Mouse (Mus musculus) left cerebral cortex, postnatal 25 days (tissue): ENCODE results near the gene Col28a1. TPM values are rescaled to one million over a fixed set of nuclear protein-coding genes. Genes with fewer than 3 reads are reported as not detected.

Experiments
- DNase-seq, 2 experiments: peaks; one replicate each; pipeline ENCODE4 v3.0.0; 2022; ENCODE audit warnings: low spot score in 2 of 2, mixed read lengths in 1 of 2
- intact Hi-C: fragments of 180-260 bp; cut with DNase I; formaldehyde crosslinking; loops from one replicate; pipeline ENCODE4 v1.15.1; 2025
- total RNA-seq, 2 experiments: library from RNA; stranded (reverse); gene quantifications; 2 replicates each; pipeline ENCODE4 v1.2.3; 2021

Col28a1 gene
- total RNA-seq, 2 experiments from 2014 or later, result 0.60 to 0.76 TPM

- DNase-seq, result peak in 1 of 2 experiments; percentile 53
- intact Hi-C loops, result no loop called here
Observed at GRCm38 (mm10) chr6:8128164-8128563, 64.3 kb downstream of the Col28a1 start.

GRCm38 (mm10) chr6:8126545-8126944, 65.9 kb downstream of the Col28a1 start:
- intact Hi-C loops, result loop anchor here (1.0 kb wide), 1 partner anchor 50 kb away; no protein-coding TSS in a partner anchor
- peak in 1 of 2 experiments; percentile 63 for DNase-seq

GRCm38 (mm10) chr6:8119116-8119515, 73.3 kb downstream of the Col28a1 start:
- intact Hi-C loops, result no loop called here
- no peak for DNase-seq

- DNase-seq, result no peak
- intact Hi-C loops, result no loop called here
Observed at GRCm38 (mm10) chr6:8118577-8118976, 73.8 kb downstream of the Col28a1 start.

- intact Hi-C loops, result no loop called here
- DNase-seq, result no peak
Observed at GRCm38 (mm10) chr6:8105870-8106706, 86.3 kb downstream of the Col28a1 start.

- no peak for DNase-seq
- intact Hi-C loops, result no loop called here
Observed at GRCm38 (mm10) chr6:8101224-8101623, 91.2 kb downstream of the Col28a1 start.

GRCm38 (mm10) chr6:8095856-8096255, 96.6 kb downstream of the Col28a1 start:
- intact Hi-C loops, result no loop called here
- no peak for DNase-seq

GRCm38 (mm10) chr6:8094160-8094953, 98.1 kb downstream of the Col28a1 start:
- intact Hi-C loops, result no loop called here
- DNase-seq, result no peak

GRCm38 (mm10) chr6:8093556-8093955, 98.9 kb downstream of the Col28a1 start:
- intact Hi-C loops, result no loop called here
- no peak for DNase-seq

- intact Hi-C loops, result loop anchor here (2.0 kb wide), 1 partner anchor 354 kb away; no protein-coding TSS in a partner anchor
- peak in 1 of 2 experiments; percentile 13 for DNase-seq
Observed at GRCm38 (mm10) chr6:8086847-8087246, 105.6 kb downstream of the Col28a1 start.

- no peak for DNase-seq
- intact Hi-C loops, result no loop called here
Observed at GRCm38 (mm10) chr6:8084806-8085205, 107.6 kb downstream of the Col28a1 start.

GRCm38 (mm10) chr6:8083196-8083595, 109.2 kb downstream of the Col28a1 start:
- intact Hi-C loops, result no loop called here

GRCm38 (mm10) chr6:8077572-8078146, 114.8 kb downstream of the Col28a1 start:
- no peak for DNase-seq
- intact Hi-C loops, result no loop called here

More at GRCm38 (mm10) chr6:8083196-8083595, 109.2 kb downstream of the Col28a1 start:
- no peak for DNase-seq

GRCm38 (mm10) chr6:8074914-8075313, 117.5 kb downstream of the Col28a1 start:
- no peak for DNase-seq
- intact Hi-C loops, result no loop called here

GRCm38 (mm10) chr6:8068979-8069378, 123.4 kb downstream of the Col28a1 start:
- intact Hi-C loops, result loop anchor here (10.0 kb wide), 1 partner anchor 666 kb away; no protein-coding TSS in a partner anchor
- DNase-seq, result peak; percentile 12 to 51

GRCm38 (mm10) chr6:8068394-8068793, 124.0 kb downstream of the Col28a1 start:
- intact Hi-C loops, result loop anchor here (10.0 kb wide), 1 partner anchor 666 kb away; no protein-coding TSS in a partner anchor
- no peak for DNase-seq

GRCm38 (mm10) chr6:8067124-8067523, 125.3 kb downstream of the Col28a1 start:
- no peak for DNase-seq
- intact Hi-C loops, result loop anchor here (2.0 to 10.0 kb wide), 2 partner anchors 122 to 668 kb away; no protein-coding TSS in a partner anchor

GRCm38 (mm10) chr6:8066208-8066607, 126.2 kb downstream of the Col28a1 start:
- peak; percentile 29 to 51 for DNase-seq
- intact Hi-C loops, result loop anchor here (2.0 to 10.0 kb wide), 2 partner anchors 123 to 669 kb away; no protein-coding TSS in a partner anchor

GRCm38 (mm10) chr6:8059199-8059598, 133.2 kb downstream of the Col28a1 start:
- DNase-seq, result no peak
- intact Hi-C loops, result no loop called here

- no peak for DNase-seq
- intact Hi-C loops, result no loop called here
Observed at GRCm38 (mm10) chr6:8048216-8048615, 144.2 kb downstream of the Col28a1 start.
